14 mouse cellular contexts compared by ENCODE assay signal in genomic region chr17:64333956-64334355, GRCm38 (mm10). TPM values are rescaled to one million over a fixed set of nuclear protein-coding genes. Genes with fewer than 3 reads are reported as not detected.
DNase-seq lines count a peak whose midpoint lies in the region.
"Had no signal": no experiment of that assay in that cellular context is flagged by ENCODE, and none has a peak within 500 bp of the region (broad histone marks: within the 10 kb centered on the region; RNA-seq: fewer than 3 reads in every experiment).

No protein-coding gene starts in this region.

- peak; percentile 33 to 75 for DNase-seq in adrenal gland, adult (ENCODE audit: inconsistent age in 2 of 2, low spot score in 1 of 2)
- DNase-seq in adrenal gland, postnatal 10 days = no peak
- DNase-seq in 416B (ENCODE audit: low read depth) = peak; percentile 32
- peak; percentile 27 for DNase-seq in adrenal gland, postnatal 14 days
- peak; percentile 14 for DNase-seq in induced T-regulatory cell, adult 2 months (ENCODE audit: low read depth)
- no peak for DNase-seq in spleen, adult 12 weeks (ENCODE audit: low spot score)
- DNase-seq in lung, postnatal 4 days = no peak
- DNase-seq in embryo, embryonic 10.5 days (ENCODE audit: low spot score) = no peak
- DNase-seq: cerebellum, adult 2 months; cerebellum, postnatal 10 days; gastrocnemius, postnatal 14 days; heart, adult 2 months; heart, postnatal 36 days; kidney, adult 8-10 months had no signal

RNA-seq across cellular contexts. Expression of gene Pja2, which starts 2.2 kb away (rescaled TPM):
- 10 to 100 TPM; 66.7 to 81.7 TPM for total RNA-seq in adrenal gland, postnatal 10 days (2021)
- 67.4 and 70.9 TPM in 2 replicates for total RNA-seq in adrenal gland, postnatal 14 days (2021)

Comparison
In these comparisons a context has a peak if more than half of its experiments do, and no peak if none do; other contexts are left out.
1. DNase-seq: peak in adrenal gland, adult (2 of 2), 416B (single experiment), adrenal gland, postnatal 14 days (single experiment) and induced T-regulatory cell, adult 2 months (single experiment); none in adrenal gland, postnatal 10 days (single experiment), spleen, adult 12 weeks (single experiment), lung, postnatal 4 days (0 of 2) and embryo, embryonic 10.5 days (single experiment).